Mouse (Mus musculus) hindbrain, embryonic 10.5 days (tissue): ENCODE measurements at regions not wholly inside any gene's neighbourhood (a gene's known extent, or its start where the extent isn't known, plus 50 kb on each side); places are given as distances from the start of the nearest gene placed in this dataset.
"Not testable (repeated sequence)": the region's sequence is repeated elsewhere in the genome, so short reads cannot be mapped to it uniquely, and the experiment has no call there.

ENCODE experiments used
- DNase-seq: peaks from one replicate; pipeline ENCODE4 v3.0.0-alpha.2; 2017; ENCODE audit warnings: low spot score
- H3K27ac ChIP-seq: fragments of 300-500 bp; sonication (generic); 2 replicates; pipeline ENCODE4 v1.5.1; 2016; ENCODE audit warnings: mild to moderate bottlenecking, moderate library complexity
- H3K27me3 ChIP-seq: fragments of 300-500 bp; sonication (generic); 2 replicates; pipeline ENCODE4 v1.6.1; 2016; ENCODE audit warnings: mild to moderate bottlenecking; ENCODE audit not compliant: poor library complexity, insufficient read depth, severe bottlenecking
- H3K36me3 ChIP-seq: fragments of 300-500 bp; sonication (generic); 2 replicates; pipeline ENCODE4 v1.6.1; 2016; ENCODE audit warnings: mild to moderate bottlenecking, moderate library complexity
- H3K4me1 ChIP-seq: fragments of 300-500 bp; sonication (generic); replicated peaks from 2 replicates; pipeline ENCODE4 v1.6.1; 2016; ENCODE audit warnings: mild to moderate bottlenecking
- H3K4me3 ChIP-seq: fragments of 300-500 bp; sonication (generic); 2 replicates; pipeline ENCODE4 v1.5.1; 2016; ENCODE audit warnings: mild to moderate bottlenecking, moderate library complexity
- H3K9me3 ChIP-seq: fragments of 300-500 bp; sonication (generic); 2 replicates; pipeline ENCODE4 v1.6.1; 2016; ENCODE audit warnings: mild to moderate bottlenecking, moderate library complexity
- WGBS: fragments of 180-500 bp; shearing (Covaris S2); methylation state at CpG from one replicate; pipeline ENCODE4 v1.1.7; 2016; 5-methylcytosine and 5-hydroxymethylcytosine counted together

GRCm38 (mm10) chr17:62230939-62231338, 650.2 kb downstream of the Efna5 start:
- no peaks in the 10 kb centered on the region for H3K36me3 ChIP-seq
- no peaks in the 10 kb centered on the region for H3K9me3 ChIP-seq
- H3K4me1 ChIP-seq = 0 out of 2 replicates have a peak, but pooled peaks cover 4% of the 10 kb centered on the region
- DNase-seq = no peak
- H3K27ac ChIP-seq = no peak overlapping the region
- no peaks in the 10 kb centered on the region for H3K27me3 ChIP-seq
- no peak overlapping the region for H3K4me3 ChIP-seq

GRCm38 (mm10) chr17:62210441-62211025, 670.6 kb downstream of the Efna5 start:
- no peak for DNase-seq
- Histone ChIP-seq H3K4me3 (no peak overlapping the region), H3K9me3 (no peaks in the 10 kb centered on the region), H3K4me1 (no peaks in the 10 kb centered on the region), H3K27ac (no peak overlapping the region), H3K27me3 (no peaks in the 10 kb centered on the region), H3K36me3 (no peaks in the 10 kb centered on the region)
- 90% methylated on average over 9 of the region's 9 CpGs for WGBS

GRCm38 (mm10) chr17:62202658-62203057, 678.5 kb downstream of the Efna5 start:
- DNase-seq = no peak
- H3K27me3 ChIP-seq = no peaks in the 10 kb centered on the region
- no peaks in the 10 kb centered on the region for H3K4me1 ChIP-seq
- H3K36me3 ChIP-seq = no peaks in the 10 kb centered on the region
- H3K9me3 ChIP-seq = no peaks in the 10 kb centered on the region
- 92% methylated on average over 2 of the region's 2 CpGs for WGBS
- no peak overlapping the region for H3K27ac ChIP-seq
- no peak overlapping the region for H3K4me3 ChIP-seq

GRCm38 (mm10) chr17:62200491-62200890, 680.6 kb downstream of the Efna5 start:
- no peaks in the 10 kb centered on the region for H3K4me1 ChIP-seq
- H3K27ac ChIP-seq = no peak overlapping the region
- no peak for DNase-seq
- no peaks in the 10 kb centered on the region for H3K9me3 ChIP-seq
- 89% methylated on average over 4 of the region's 4 CpGs for WGBS
- H3K36me3 ChIP-seq = no peaks in the 10 kb centered on the region
- no peak overlapping the region for H3K4me3 ChIP-seq
- no peaks in the 10 kb centered on the region for H3K27me3 ChIP-seq

GRCm38 (mm10) chr17:62199559-62199958, 681.6 kb downstream of the Efna5 start:
- no peak for DNase-seq

GRCm38 (mm10) chr17:62178612-62179210, 702.4 kb downstream of the Efna5 start:
- DNase-seq = no peak

More at GRCm38 (mm10) chr17:62199559-62199958, 681.6 kb downstream of the Efna5 start:
- H3K27ac ChIP-seq = no peak overlapping the region
- no peaks in the 10 kb centered on the region for H3K36me3 ChIP-seq
- H3K9me3 ChIP-seq = no peaks in the 10 kb centered on the region
- H3K4me1 ChIP-seq = no peaks in the 10 kb centered on the region
- 88% methylated on average over 6 of the region's 6 CpGs for WGBS
- no peak overlapping the region for H3K4me3 ChIP-seq
- H3K27me3 ChIP-seq = no peaks in the 10 kb centered on the region

GRCm38 (mm10) chr17:62176336-62176735, 704.8 kb downstream of the Efna5 start:
- DNase-seq = no peak
- no peaks in the 10 kb centered on the region for H3K36me3 ChIP-seq
- H3K27me3 ChIP-seq = no peaks in the 10 kb centered on the region
- WGBS = 81% methylated on average over 5 of the region's 5 CpGs
- no peaks in the 10 kb centered on the region for H3K9me3 ChIP-seq
- no peak overlapping the region for H3K4me3 ChIP-seq
- H3K27ac ChIP-seq = no peak overlapping the region
- no peaks in the 10 kb centered on the region for H3K4me1 ChIP-seq

More at GRCm38 (mm10) chr17:62178612-62179210, 702.4 kb downstream of the Efna5 start:
- no peaks in the 10 kb centered on the region for H3K36me3 ChIP-seq
- H3K27ac ChIP-seq = no peak overlapping the region
- H3K27me3 ChIP-seq = no peaks in the 10 kb centered on the region
- H3K4me1 ChIP-seq = no peaks in the 10 kb centered on the region
- no peak overlapping the region for H3K4me3 ChIP-seq
- 73% methylated on average over 2 of the region's 2 CpGs for WGBS
- no peaks in the 10 kb centered on the region for H3K9me3 ChIP-seq

- DNase-seq = no peak
- Histone ChIP-seq H3K4me1 (no peaks in the 10 kb centered on the region), H3K9me3 (no peaks in the 10 kb centered on the region), H3K36me3 (no peaks in the 10 kb centered on the region), H3K4me3 (no peak overlapping the region), H3K27me3 (no peaks in the 10 kb centered on the region), H3K27ac (no peak overlapping the region)
- 88% methylated on average over 5 of the region's 5 CpGs for WGBS
These were observed 708.8 kb downstream of the Efna5 start for GRCm38 (mm10) chr17:62172305-62172704.

GRCm38 (mm10) chr17:62171532-62171931, 709.6 kb downstream of the Efna5 start:
- no peaks in the 10 kb centered on the region for H3K9me3 ChIP-seq
- no peaks in the 10 kb centered on the region for H3K4me1 ChIP-seq
- no peak for DNase-seq
- no peak overlapping the region for H3K4me3 ChIP-seq
- WGBS = 89% methylated on average over 4 of the region's 4 CpGs
- H3K27me3 ChIP-seq = no peaks in the 10 kb centered on the region
- H3K36me3 ChIP-seq = no peaks in the 10 kb centered on the region
- H3K27ac ChIP-seq = no peak overlapping the region

- H3K9me3 ChIP-seq = no peaks in the 10 kb centered on the region
- no peak for DNase-seq
- no peaks in the 10 kb centered on the region for H3K36me3 ChIP-seq
- H3K4me1 ChIP-seq = no peaks in the 10 kb centered on the region
- H3K4me3 ChIP-seq = no peak overlapping the region
- no peak overlapping the region for H3K27ac ChIP-seq
- WGBS = 93% methylated on average over 1 of the region's 1 CpGs
- H3K27me3 ChIP-seq = no peaks in the 10 kb centered on the region
These were observed 719.7 kb downstream of the Efna5 start for GRCm38 (mm10) chr17:62161457-62161856.

- Histone ChIP-seq H3K4me3 (no peak overlapping the region), H3K36me3 (no peaks in the 10 kb centered on the region), H3K27me3 (no peaks in the 10 kb centered on the region), H3K9me3 (no peaks in the 10 kb centered on the region), H3K27ac (no peak overlapping the region), H3K4me1 (no peaks in the 10 kb centered on the region)
- no peak for DNase-seq
- WGBS = 85% methylated on average over 2 of the region's 2 CpGs
These were observed 720.8 kb downstream of the Efna5 start for GRCm38 (mm10) chr17:62160301-62160700.

- Histone ChIP-seq H3K36me3 (no peaks in the 10 kb centered on the region), H3K27me3 (no peaks in the 10 kb centered on the region), H3K27ac (no peak overlapping the region), H3K9me3 (no peaks in the 10 kb centered on the region), H3K4me1 (no peaks in the 10 kb centered on the region), H3K4me3 (no peak overlapping the region)
- DNase-seq = no peak
- WGBS = 84% methylated on average over 3 of the region's 3 CpGs
These were observed 746.1 kb downstream of the Efna5 start for GRCm38 (mm10) chr17:62135050-62135449.

- H3K36me3 ChIP-seq, H3K27me3 ChIP-seq, DNase-seq, H3K27ac ChIP-seq, H3K4me3 ChIP-seq, H3K9me3 ChIP-seq, H3K4me1 ChIP-seq: not testable (repeated sequence)
- 93% methylated on average over 3 of the region's 3 CpGs for WGBS
These were observed 769.4 kb downstream of the Efna5 start for GRCm38 (mm10) chr17:62111703-62112102.

- no peak for DNase-seq
- Histone ChIP-seq H3K9me3 (no peaks in the 10 kb centered on the region), H3K4me3 (no peak overlapping the region), H3K4me1 (no peaks in the 10 kb centered on the region), H3K27ac (no peak overlapping the region), H3K27me3 (no peaks in the 10 kb centered on the region), H3K36me3 (no peaks in the 10 kb centered on the region)
These were observed 772.1 kb downstream of the Efna5 start for GRCm38 (mm10) chr17:62109052-62109451.
